Mouse (Mus musculus) thymus, adult 2 months (tissue): Measurements from ENCODE around the gene Fgfr2. TPM values are rescaled to one million over a fixed set of nuclear protein-coding genes. Genes with fewer than 3 reads are reported as not detected.
"Not testable (repeated sequence)": the region's sequence is repeated elsewhere in the genome, so short reads cannot be mapped to it uniquely, and the experiment has no call there.

ENCODE experiments used
- DNase-seq: peaks from one replicate; pipeline ENCODE4 v3.0.0; 2021
- H3K27ac ChIP-seq: fragments of 200-500 bp; 2 replicates; pipeline ENCODE4 v1.5.1; 2012; ENCODE audit warnings: low read length, control low read depth; ENCODE audit not compliant: control insufficient read depth, insufficient read depth
- H3K27me3 ChIP-seq: fragments of 200-500 bp; 2 replicates; pipeline ENCODE4 v1.6.1; 2012; ENCODE audit warnings: mild to moderate bottlenecking, low read length, moderate library complexity, mixed read lengths; ENCODE audit not compliant: control insufficient read depth, insufficient read depth
- H3K36me3 ChIP-seq: fragments of 200-500 bp; 2 replicates; pipeline ENCODE4 v1.6.1; 2012; ENCODE audit warnings: mild to moderate bottlenecking, low read length, moderate library complexity; ENCODE audit not compliant: control insufficient read depth, insufficient read depth
- H3K4me1 ChIP-seq: fragments of 200-500 bp; replicated peaks from 2 replicates; pipeline ENCODE4 v1.6.1; 2012; ENCODE audit warnings: low read length; ENCODE audit not compliant: control insufficient read depth, insufficient read depth
- H3K4me3 ChIP-seq: fragments of 200-500 bp; 2 replicates; pipeline ENCODE4 v1.5.1; 2012; ENCODE audit warnings: mild to moderate bottlenecking, low read length, control low read depth, moderate library complexity; ENCODE audit not compliant: control insufficient read depth, insufficient read depth
- CTCF ChIP-seq: fragments of 200-500 bp; IDR thresholded peaks from 2 replicates; pipeline ENCODE4 v1.5.1; 2012; ENCODE audit warnings: mild to moderate bottlenecking, control low read depth, low read length, moderate library complexity, borderline replicate concordance; ENCODE audit not compliant: control insufficient read depth, poor library complexity, insufficient read depth; ENCODE audit errors: extremely low read depth
- POLR2A ChIP-seq: fragments of 200-500 bp; IDR thresholded peaks from 2 replicates; pipeline ENCODE4 v1.6.1; 2012; ENCODE audit warnings: mild to moderate bottlenecking, low read length, control low read depth, moderate library complexity; ENCODE audit not compliant: control insufficient read depth, poor library complexity, insufficient read depth; ENCODE audit errors: extremely low read depth
- WGBS: fragments of 180-500 bp; shearing (Covaris S2); methylation state at CpG from one replicate; pipeline ENCODE4 v1.1.7; 2018; 5-methylcytosine and 5-hydroxymethylcytosine counted together
- polyA plus RNA-seq: library from polyadenylated mRNA; depleted of rRNA; stranded (reverse); fragments of >200 nt; gene quantifications from 2 replicates; pipeline ENCODE4 v1.2.3, GENCODE M21; 2012

Fgfr2 gene
- polyA plus RNA-seq, 1 experiment, result 12.1 TPM

DNA sequence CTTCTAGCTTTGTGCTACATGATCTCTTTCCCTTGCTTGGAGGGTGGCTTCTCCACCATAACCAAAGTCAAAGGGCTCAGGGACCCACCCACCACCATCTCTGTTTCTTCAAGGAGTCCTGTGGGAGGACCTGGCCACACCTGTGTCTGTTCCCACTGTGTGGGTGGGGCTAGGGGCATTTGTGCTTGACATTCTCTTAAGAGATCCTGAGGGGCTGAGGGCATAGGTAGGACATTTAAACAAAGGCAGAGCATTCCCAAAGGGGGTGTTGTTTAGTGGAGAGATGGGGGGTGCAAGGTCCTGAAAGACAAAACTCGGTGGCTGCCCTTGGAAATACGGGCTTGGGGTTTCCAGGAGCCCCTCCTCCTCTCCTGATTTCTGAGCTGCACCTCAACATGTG, 2522.6 kb downstream of the Fgfr2 start:
- no peak overlapping the region for H3K4me3 ChIP-seq
- no peaks in the 10 kb centered on the region for H3K36me3 ChIP-seq
- TF ChIP-seq CTCF, result no peak
- TF ChIP-seq POLR2A, result no peak
- DNase-seq, result no peak
- H3K27me3 ChIP-seq, result no peaks in the 10 kb centered on the region
- WGBS, result 81% methylated on average over 2 of the region's 2 CpGs
- no peaks in the 10 kb centered on the region for H3K4me1 ChIP-seq
- H3K27ac ChIP-seq, result no peak overlapping the region

DNA sequence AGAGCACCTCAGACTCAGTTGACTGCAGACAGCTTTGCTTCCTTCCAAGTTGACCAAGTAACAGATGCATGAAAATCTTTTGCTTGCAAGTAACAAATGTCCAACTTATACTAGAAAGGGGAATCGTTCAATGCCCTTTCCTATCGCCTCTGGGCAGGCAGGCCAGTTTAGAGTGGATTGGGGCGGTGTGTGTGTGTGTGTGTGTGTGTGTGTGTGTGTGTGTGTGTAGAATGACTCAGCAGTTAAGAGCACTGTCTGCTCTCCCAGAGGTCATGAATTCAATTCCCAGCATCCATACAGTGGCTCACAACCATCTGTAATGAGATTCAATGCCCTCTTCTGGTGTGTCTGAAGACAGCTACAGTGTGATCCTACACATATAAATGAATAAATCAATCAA, 2523.1 kb downstream of the Fgfr2 start:
- H3K4me3 ChIP-seq, result no peak overlapping the region
- H3K36me3 ChIP-seq, result no peaks in the 10 kb centered on the region
- H3K4me1 ChIP-seq, result no peaks in the 10 kb centered on the region
- no peak for TF ChIP-seq CTCF
- TF ChIP-seq POLR2A, result no peak
- 75% methylated on average over 3 of the region's 3 CpGs for WGBS
- no peak overlapping the region for H3K27ac ChIP-seq
- no peak for DNase-seq
- H3K27me3 ChIP-seq, result no peaks in the 10 kb centered on the region

DNA sequence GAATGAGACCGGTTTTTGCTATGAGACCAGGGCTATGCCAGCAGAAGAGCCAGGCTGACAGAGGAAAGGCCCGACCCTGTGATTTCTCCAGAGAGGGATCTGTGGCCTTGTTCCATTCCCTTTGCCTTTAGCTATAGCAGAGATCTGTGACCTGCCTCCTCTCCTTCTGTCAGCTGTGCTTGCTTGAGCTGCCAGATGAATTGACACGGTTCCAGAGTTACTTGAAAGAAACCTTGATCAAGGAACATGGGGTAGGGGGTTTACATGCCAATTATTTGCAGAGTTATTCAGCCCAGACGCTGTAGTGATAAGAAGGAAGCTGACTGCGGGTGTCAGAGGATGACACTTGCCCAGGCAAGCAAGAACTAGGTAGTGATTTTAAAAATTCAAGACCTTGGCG, 2525.6 kb downstream of the Fgfr2 start:
- no peak overlapping the region for H3K4me3 ChIP-seq
- no peak overlapping the region for H3K27ac ChIP-seq
- no peaks in the 10 kb centered on the region for H3K36me3 ChIP-seq
- 91% methylated on average over 6 of the region's 6 CpGs for WGBS
- no peak for TF ChIP-seq POLR2A
- TF ChIP-seq CTCF, result no peak
- no peaks in the 10 kb centered on the region for H3K27me3 ChIP-seq
- no peaks in the 10 kb centered on the region for H3K4me1 ChIP-seq
- DNase-seq, result no peak

GRCm38 (mm10) chr7:130596079-130596855, 2526.9 kb downstream of the Fgfr2 start:
- H3K36me3 ChIP-seq, H3K4me1 ChIP-seq, H3K4me3 ChIP-seq, DNase-seq, H3K27me3 ChIP-seq, H3K27ac ChIP-seq: not testable (repeated sequence)
- 62% methylated on average over 9 of the region's 19 CpGs for WGBS

DNA sequence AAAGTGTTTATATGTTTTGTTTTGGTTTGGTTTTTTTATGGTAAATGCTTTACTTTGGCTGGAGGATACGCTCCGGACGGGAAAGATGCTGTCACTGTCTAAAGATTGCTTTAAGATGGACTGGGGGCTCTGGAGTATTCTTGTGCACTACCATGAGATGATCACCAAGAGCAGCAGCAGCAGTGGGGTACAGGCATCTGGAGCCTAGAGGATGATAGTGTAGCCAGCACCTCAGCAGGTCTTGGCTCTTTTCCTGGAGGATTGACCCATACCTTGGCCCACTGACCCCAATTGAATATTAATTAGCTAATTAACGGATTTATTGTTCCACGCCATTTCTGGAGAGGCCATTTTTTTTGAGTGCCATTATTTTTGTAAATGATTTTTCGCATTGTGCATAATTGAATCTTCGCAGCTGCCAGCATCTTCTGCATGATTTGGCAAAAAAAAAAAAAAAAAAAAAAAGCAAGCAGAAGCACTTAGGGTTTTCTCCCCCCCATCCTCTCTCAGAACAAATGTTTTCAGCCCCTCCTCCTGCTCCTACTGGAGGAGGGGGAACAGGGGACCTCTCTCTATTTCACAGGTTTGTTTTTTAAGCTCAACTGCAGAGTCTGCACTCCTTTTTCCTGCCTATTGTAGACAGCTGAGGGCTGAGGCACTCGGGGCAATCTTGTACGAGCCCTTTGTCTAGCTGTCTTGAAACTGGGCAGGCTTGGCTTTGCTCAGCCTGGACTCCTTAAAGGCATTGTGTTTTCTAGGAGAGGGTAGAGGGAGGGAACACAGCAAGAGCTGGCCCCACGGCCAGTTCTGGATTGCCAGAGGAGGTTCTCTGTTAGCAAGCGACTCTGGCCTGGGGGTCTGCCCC, 2529.5 kb downstream of the Fgfr2 start:
- H3K36me3 ChIP-seq, H3K27ac ChIP-seq, DNase-seq, H3K27me3 ChIP-seq, H3K4me3 ChIP-seq, H3K4me1 ChIP-seq: not testable (repeated sequence)
- WGBS, result 80% methylated on average over 9 of the region's 11 CpGs

GRCm38 (mm10) chr7:130592975-130593374, 2530.2 kb downstream of the Fgfr2 start:
- not testable (repeated sequence) for H3K36me3 ChIP-seq, H3K4me1 ChIP-seq, DNase-seq, H3K27ac ChIP-seq, H3K27me3 ChIP-seq, H3K4me3 ChIP-seq
- no CpG with 5 or more reads among the region's 11 CpGs for WGBS
